Mouse (Mus musculus): ENCODE measurements around the gene Afdn. TPM values are rescaled to one million over a fixed set of nuclear protein-coding genes. Genes with fewer than 3 reads are reported as not detected.
"Not testable (repeated sequence)": the region's sequence is repeated elsewhere in the genome, so short reads cannot be mapped to it uniquely, and the experiment has no call there.

Afdn gene
- polyA plus RNA-seq, 1 experiment from 2014 or later, result 190 TPM

GRCm38 (mm10) chr17:13817789-13818188 lies 57.5 kb downstream of the Afdn start:
- 92% methylated on average over 2 of the region's 2 CpGs for WGBS
- peaks cover 33% of the 10 kb centered on the region for H3K36me3 ChIP-seq (ENCODE audit: control insufficient read depth, insufficient read depth, low read length)
- no peaks in the 10 kb centered on the region for H3K27me3 ChIP-seq (ENCODE audit: control insufficient read depth, insufficient read depth, low read length)
- no peak for DNase-seq
- no peak overlapping the region for H3K27ac ChIP-seq (replicated peaks; ENCODE audit: low read depth, low read length)
- H3K4me3 ChIP-seq (replicated peaks; ENCODE audit: low read depth, low read length), result no peak overlapping the region
- no peak overlapping the region for H3K9ac ChIP-seq (replicated peaks; ENCODE audit: low read length)
- H3K4me2 ChIP-seq (ENCODE audit: low read length), result no peak overlapping the region
- no peaks in the 10 kb centered on the region for H3K9me3 ChIP-seq (ENCODE audit: control insufficient read depth, low read length)
- H3K4me1 ChIP-seq (ENCODE audit: control insufficient read depth, insufficient read depth, low read length), result no peaks in the 10 kb centered on the region
- no peak for ATAC-seq (ENCODE audit: low FRiP score, low TSS enrichment)

- H3K4me2 ChIP-seq (ENCODE audit: low read length), result no peak overlapping the region
- H3K27me3 ChIP-seq (ENCODE audit: control insufficient read depth, insufficient read depth, low read length), result no peaks in the 10 kb centered on the region
- WGBS, result 94% methylated on average over 4 of the region's 4 CpGs
- ATAC-seq (ENCODE audit: low FRiP score, low TSS enrichment) (no peak), DNase-seq (no peak)
- no peak overlapping the region for H3K4me3 ChIP-seq (replicated peaks; ENCODE audit: low read depth, low read length)
- no peaks in the 10 kb centered on the region for H3K4me1 ChIP-seq (ENCODE audit: control insufficient read depth, insufficient read depth, low read length)
- no peak overlapping the region for H3K9ac ChIP-seq (replicated peaks; ENCODE audit: low read length)
- H3K9me3 ChIP-seq (ENCODE audit: control insufficient read depth, low read length), result no peaks in the 10 kb centered on the region
- H3K27ac ChIP-seq (replicated peaks; ENCODE audit: low read depth, low read length), result no peak overlapping the region
- peaks cover 33% of the 10 kb centered on the region for H3K36me3 ChIP-seq (ENCODE audit: control insufficient read depth, insufficient read depth, low read length)
Observed at GRCm38 (mm10) chr17:13819342-13819741, 59.0 kb downstream of the Afdn start.

- H3K27ac ChIP-seq (replicated peaks; ENCODE audit: low read depth, low read length), result no peak overlapping the region
- H3K27me3 ChIP-seq (ENCODE audit: control insufficient read depth, insufficient read depth, low read length), result no peaks in the 10 kb centered on the region
- H3K4me1 ChIP-seq (ENCODE audit: control insufficient read depth, insufficient read depth, low read length), result no peaks in the 10 kb centered on the region
- no peak overlapping the region for H3K4me3 ChIP-seq (replicated peaks; ENCODE audit: low read depth, low read length)
- H3K4me2 ChIP-seq (ENCODE audit: low read length), result no peak overlapping the region
- H3K36me3 ChIP-seq (ENCODE audit: control insufficient read depth, insufficient read depth, low read length), result peaks cover 46% of the 10 kb centered on the region
- DNase-seq (no peak), ATAC-seq (ENCODE audit: low FRiP score, low TSS enrichment) (no peak)
- no peaks in the 10 kb centered on the region for H3K9me3 ChIP-seq (ENCODE audit: control insufficient read depth, low read length)
- no peak overlapping the region for H3K9ac ChIP-seq (replicated peaks; ENCODE audit: low read length)
- WGBS, result 96% methylated on average over 2 of the region's 2 CpGs
Observed at GRCm38 (mm10) chr17:13820676-13821075, 60.3 kb downstream of the Afdn start.

GRCm38 (mm10) chr17:13825421-13825820 lies 65.1 kb downstream of the Afdn start:
- no peaks in the 10 kb centered on the region for H3K4me1 ChIP-seq (ENCODE audit: control insufficient read depth, insufficient read depth, low read length)
- no peak for DNase-seq
- H3K4me2 ChIP-seq (ENCODE audit: low read length), result no peak overlapping the region
- H3K4me3 ChIP-seq (replicated peaks; ENCODE audit: low read depth, low read length), result no peak overlapping the region
- no peaks in the 10 kb centered on the region for H3K9me3 ChIP-seq (ENCODE audit: control insufficient read depth, low read length)
- H3K27ac ChIP-seq (replicated peaks; ENCODE audit: low read depth, low read length), result no peak overlapping the region
- no peaks in the 10 kb centered on the region for H3K27me3 ChIP-seq (ENCODE audit: control insufficient read depth, insufficient read depth, low read length)
- ATAC-seq (ENCODE audit: low FRiP score, low TSS enrichment), result no peak
- peaks cover 39% of the 10 kb centered on the region for H3K36me3 ChIP-seq (ENCODE audit: control insufficient read depth, insufficient read depth, low read length)
- no peak overlapping the region for H3K9ac ChIP-seq (replicated peaks; ENCODE audit: low read length)
- 88% methylated on average over 2 of the region's 2 CpGs for WGBS

- H3K9me3 ChIP-seq (ENCODE audit: control insufficient read depth, low read length), result no peaks in the 10 kb centered on the region
- H3K27ac ChIP-seq (replicated peaks; ENCODE audit: low read depth, low read length), result no peak overlapping the region
- ATAC-seq (ENCODE audit: low FRiP score, low TSS enrichment), result no peak
- no peak overlapping the region for H3K9ac ChIP-seq (replicated peaks; ENCODE audit: low read length)
- H3K4me2 ChIP-seq (ENCODE audit: low read length), result no peak overlapping the region
- H3K4me3 ChIP-seq (replicated peaks; ENCODE audit: low read depth, low read length), result no peak overlapping the region
- H3K27me3 ChIP-seq (ENCODE audit: control insufficient read depth, insufficient read depth, low read length), result no peaks in the 10 kb centered on the region
- no peaks in the 10 kb centered on the region for H3K4me1 ChIP-seq (ENCODE audit: control insufficient read depth, insufficient read depth, low read length)
- no peak for DNase-seq
- 97% methylated on average over 1 of the region's 1 CpGs for WGBS
- peaks cover 50% of the 10 kb centered on the region for H3K36me3 ChIP-seq (ENCODE audit: control insufficient read depth, insufficient read depth, low read length)
Observed at GRCm38 (mm10) chr17:13830234-13830633, 69.9 kb downstream of the Afdn start.

- peaks cover 50% of the 10 kb centered on the region for H3K36me3 ChIP-seq (ENCODE audit: control insufficient read depth, insufficient read depth, low read length)
- peak; percentile 89 for DNase-seq
- no peak overlapping the region for H3K27ac ChIP-seq (replicated peaks; ENCODE audit: low read depth, low read length)
- H3K9me3 ChIP-seq (ENCODE audit: control insufficient read depth, low read length), result no peaks in the 10 kb centered on the region
- no peak overlapping the region for H3K4me2 ChIP-seq (ENCODE audit: low read length)
- H3K27me3 ChIP-seq (ENCODE audit: control insufficient read depth, insufficient read depth, low read length), result no peaks in the 10 kb centered on the region
- WGBS, result 94% methylated on average over 1 of the region's 1 CpGs
- H3K4me3 ChIP-seq (replicated peaks; ENCODE audit: low read depth, low read length), result no peak overlapping the region
- no peaks in the 10 kb centered on the region for H3K4me1 ChIP-seq (ENCODE audit: control insufficient read depth, insufficient read depth, low read length)
- peak; percentile 50; the same call in 1 of the 2 replicates for ATAC-seq (ENCODE audit: low FRiP score, low TSS enrichment)
- H3K9ac ChIP-seq (replicated peaks; ENCODE audit: low read length), result no peak overlapping the region
Observed at GRCm38 (mm10) chr17:13830636-13831341, 70.5 kb downstream of the Afdn start.

- no peak overlapping the region for H3K9ac ChIP-seq (replicated peaks; ENCODE audit: low read length)
- DNase-seq (peak; percentile 85), ATAC-seq (ENCODE audit: low FRiP score, low TSS enrichment) (no peak)
- no peak overlapping the region for H3K27ac ChIP-seq (replicated peaks; ENCODE audit: low read depth, low read length)
- H3K27me3 ChIP-seq (ENCODE audit: control insufficient read depth, insufficient read depth, low read length), result no peaks in the 10 kb centered on the region
- no peaks in the 10 kb centered on the region for H3K9me3 ChIP-seq (ENCODE audit: control insufficient read depth, low read length)
- H3K4me3 ChIP-seq (replicated peaks; ENCODE audit: low read depth, low read length), result no peak overlapping the region
- no peak overlapping the region for H3K4me2 ChIP-seq (ENCODE audit: low read length)
- WGBS, result 91% methylated on average over 4 of the region's 4 CpGs
- peaks cover 37% of the 10 kb centered on the region for H3K36me3 ChIP-seq (ENCODE audit: control insufficient read depth, insufficient read depth, low read length)
- H3K4me1 ChIP-seq (ENCODE audit: control insufficient read depth, insufficient read depth, low read length), result no peaks in the 10 kb centered on the region
Observed at GRCm38 (mm10) chr17:13835876-13836275, 75.5 kb downstream of the Afdn start.

- Histone ChIP-seq H3K9ac (replicated peaks; ENCODE audit: low read length) (no peak overlapping the region), H3K36me3 (ENCODE audit: control insufficient read depth, insufficient read depth, low read length) (peaks cover 74% of the 10 kb centered on the region), H3K4me3 (replicated peaks; ENCODE audit: low read depth, low read length) (no peak overlapping the region), H3K4me1 (ENCODE audit: control insufficient read depth, insufficient read depth, low read length) (no peaks in the 10 kb centered on the region), H3K27ac (replicated peaks; ENCODE audit: low read depth, low read length) (no peak overlapping the region), H3K27me3 (ENCODE audit: control insufficient read depth, insufficient read depth, low read length) (no peaks in the 10 kb centered on the region), H3K9me3 (ENCODE audit: control insufficient read depth, low read length) (no peaks in the 10 kb centered on the region), H3K4me2 (ENCODE audit: low read length) (no peak overlapping the region)
- DNase-seq (no peak), ATAC-seq (ENCODE audit: low FRiP score, low TSS enrichment) (no peak)
- 97% methylated on average over 2 of the region's 2 CpGs for WGBS
Observed at GRCm38 (mm10) chr17:13850175-13850574, 89.8 kb downstream of the Afdn start.

GRCm38 (mm10) chr17:13853883-13854282 lies 93.5 kb downstream of the Afdn start:
- not testable (repeated sequence) for ATAC-seq (ENCODE audit: low FRiP score, low TSS enrichment); H3K27ac ChIP-seq (replicated peaks; ENCODE audit: low read depth, low read length); H3K9ac ChIP-seq (replicated peaks; ENCODE audit: low read length); H3K9me3 ChIP-seq (ENCODE audit: control insufficient read depth, low read length); H3K4me1 ChIP-seq (ENCODE audit: control insufficient read depth, insufficient read depth, low read length); H3K4me2 ChIP-seq (ENCODE audit: low read length); DNase-seq; H3K4me3 ChIP-seq (replicated peaks; ENCODE audit: low read depth, low read length); H3K27me3 ChIP-seq (ENCODE audit: control insufficient read depth, insufficient read depth, low read length)
- H3K36me3 ChIP-seq (ENCODE audit: control insufficient read depth, insufficient read depth, low read length), result peaks cover 73% of the 10 kb centered on the region
- 85% methylated on average over 7 of the region's 7 CpGs for WGBS

Measured in midbrain, embryonic 14.5 days (tissue).